Mouse (Mus musculus): Measurements from ENCODE around the gene Hoxb1. TPM values are rescaled to one million over a fixed set of nuclear protein-coding genes. Genes with fewer than 3 reads are reported as not detected.
A peak's percentile ranks its signal among the peaks of the same experiment; 100 is the strongest.

Gene Hoxb1
- polyA plus RNA-seq, 1 experiment from 2014 or later, result not detected

DNA sequence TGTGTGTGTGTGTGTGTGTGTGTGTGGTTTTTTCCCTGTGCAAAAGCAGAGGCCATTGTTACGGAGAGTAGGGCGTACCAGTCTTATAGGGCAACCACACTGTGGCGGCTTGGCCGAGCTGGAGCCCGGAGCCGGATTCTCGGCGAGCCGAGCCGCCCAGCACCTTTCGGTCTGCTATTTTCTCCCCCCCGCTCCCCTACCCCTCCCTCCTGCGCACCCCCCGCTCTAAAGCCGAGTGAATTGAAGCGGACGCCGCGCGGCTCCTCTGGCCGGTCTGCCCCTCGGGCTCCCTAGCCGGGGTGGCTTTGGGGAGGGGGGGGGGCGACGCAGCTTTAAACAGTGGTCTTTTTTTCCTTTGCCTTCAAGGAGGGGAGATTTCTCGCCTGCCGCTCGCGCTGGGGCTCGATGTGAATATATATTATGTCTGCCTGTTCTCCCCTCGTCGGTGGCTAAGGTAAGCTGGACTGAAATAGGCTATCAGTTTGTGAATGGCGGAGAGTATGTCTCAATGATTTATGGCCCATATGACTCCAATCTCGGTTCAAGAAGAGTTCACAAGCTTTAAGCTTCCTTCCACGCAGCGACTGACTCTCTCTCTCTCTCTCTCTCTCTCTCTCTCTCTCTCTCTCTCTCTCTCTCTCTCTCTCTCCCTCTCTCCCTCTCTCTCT lies 24.7 kb upstream of the Hoxb1 start:
- peak; percentile 61 for ATAC-seq (ENCODE audit: low read depth)
- Histone ChIP-seq H3K4me1 (replicated peaks; ENCODE audit: control insufficient read depth, insufficient read depth, low read length) (peaks cover 26% of the 10 kb centered on the region), H3K36me3 (ENCODE audit: control insufficient read depth, insufficient read depth, low read length) (peaks cover 2% of the 10 kb centered on the region; the same call in 1 of the 2 replicates), H3K27me3 (ENCODE audit: control insufficient read depth, insufficient read depth, low read depth, low read length) (peaks cover 46% of the 10 kb centered on the region), H3K9me3 (ENCODE audit: control insufficient read depth, low read length) (no peaks in the 10 kb centered on the region), H3K27ac (ENCODE audit: low read length) (peak overlapping the region; percentile 93), H3K4me2 (ENCODE audit: low read depth, low read length) (peak overlapping the region; percentile 65), H3K9ac (ENCODE audit: low read length) (peak overlapping the region; percentile 77), H3K4me3 (ENCODE audit: low read length) (peak overlapping the region; percentile 52)
- 1% methylated on average over 32 of the region's 36 CpGs for WGBS

DNA sequence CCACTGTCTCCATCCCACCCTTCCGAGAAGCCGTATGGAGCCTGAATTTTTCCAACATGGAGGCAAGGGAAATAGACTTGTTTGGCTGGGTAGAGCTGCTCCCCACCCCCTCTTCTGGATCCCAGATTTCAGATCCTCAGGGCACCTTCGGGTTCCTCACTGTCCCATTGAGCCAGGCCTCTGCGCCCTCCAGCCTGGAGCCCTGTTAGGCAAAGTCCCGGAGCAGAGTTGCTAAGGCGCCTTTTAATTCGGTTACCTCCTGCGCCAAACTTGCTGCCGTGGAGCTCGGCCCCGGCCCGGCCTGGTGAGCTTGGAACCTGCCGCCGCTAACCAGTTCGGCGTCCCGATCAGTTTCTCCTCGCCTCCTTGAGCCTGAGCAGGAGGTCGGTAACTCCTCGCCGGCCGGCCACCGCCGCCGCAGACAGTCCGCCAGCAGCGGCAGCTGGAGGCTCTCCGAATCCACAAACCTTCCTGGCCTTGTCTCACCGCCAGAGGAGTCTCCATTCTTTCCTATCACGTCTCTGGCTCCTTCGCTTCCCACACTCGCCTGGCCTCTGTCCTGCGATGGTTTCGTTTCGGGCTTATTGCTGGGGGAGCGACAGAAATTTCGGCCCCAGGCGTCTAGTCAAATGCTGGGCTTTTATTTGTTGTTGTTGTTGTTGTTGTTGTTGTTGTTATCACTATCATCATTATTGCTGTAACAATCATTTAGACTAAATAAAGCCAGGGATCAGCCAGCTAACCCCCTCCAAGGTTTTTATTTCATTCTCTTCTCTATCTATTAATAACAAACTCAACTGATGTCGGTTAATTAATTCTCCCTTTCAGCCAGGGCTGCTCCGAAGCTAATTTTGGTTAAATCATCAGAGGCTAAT lies 23.6 kb upstream of the Hoxb1 start:
- peaks cover 40% of the 10 kb centered on the region for H3K27me3 ChIP-seq (ENCODE audit: control insufficient read depth, insufficient read depth, low read depth, low read length)
- H3K9me3 ChIP-seq (ENCODE audit: control insufficient read depth, low read length), result no peaks in the 10 kb centered on the region
- H3K4me3 ChIP-seq (ENCODE audit: low read length), result peak overlapping the region; percentile 52
- 2% methylated on average over 40 of the region's 40 CpGs for WGBS
- H3K4me1 ChIP-seq (replicated peaks; ENCODE audit: control insufficient read depth, insufficient read depth, low read length), result peaks cover 22% of the 10 kb centered on the region
- peaks cover 2% of the 10 kb centered on the region; the same call in 1 of the 2 replicates for H3K36me3 ChIP-seq (ENCODE audit: control insufficient read depth, insufficient read depth, low read length)
- H3K27ac ChIP-seq (ENCODE audit: low read length), result peak overlapping the region; percentile 93
- H3K4me2 ChIP-seq (ENCODE audit: low read depth, low read length), result peak overlapping the region; percentile 65
- H3K9ac ChIP-seq (ENCODE audit: low read length), result peak overlapping the region; percentile 60
- ATAC-seq (ENCODE audit: low read depth), result no peak

DNA sequence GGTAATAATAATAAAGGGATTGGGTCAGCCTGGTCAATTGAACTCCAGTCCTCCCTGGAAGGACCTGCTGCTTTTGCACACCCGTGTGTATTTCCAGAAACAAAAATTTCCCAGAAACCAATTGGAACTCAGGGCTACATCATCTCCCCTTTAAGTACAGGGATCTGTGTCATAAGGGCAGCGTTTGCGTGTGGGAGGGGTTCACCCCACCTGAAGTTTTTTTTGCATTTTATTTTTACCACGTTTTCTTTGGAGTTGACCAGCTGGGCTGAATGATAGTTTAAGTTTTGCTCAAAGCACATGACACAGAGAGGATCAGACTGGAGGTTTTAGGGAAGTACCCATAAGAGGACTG lies 23.0 kb upstream of the Hoxb1 start:
- Histone ChIP-seq H3K4me1 (replicated peaks; ENCODE audit: control insufficient read depth, insufficient read depth, low read length) (peaks cover 22% of the 10 kb centered on the region), H3K36me3 (ENCODE audit: control insufficient read depth, insufficient read depth, low read length) (peaks cover 2% of the 10 kb centered on the region; the same call in 1 of the 2 replicates), H3K4me3 (ENCODE audit: low read length) (peak overlapping the region; percentile 52), H3K27ac (ENCODE audit: low read length) (peak overlapping the region; percentile 93), H3K4me2 (ENCODE audit: low read depth, low read length) (peak overlapping the region; percentile 65), H3K9me3 (ENCODE audit: control insufficient read depth, low read length) (no peaks in the 10 kb centered on the region), H3K9ac (ENCODE audit: low read length) (peak overlapping the region; percentile 60), H3K27me3 (ENCODE audit: control insufficient read depth, insufficient read depth, low read depth, low read length) (peaks cover 37% of the 10 kb centered on the region)
- 12% methylated on average over 4 of the region's 4 CpGs for WGBS
- no peak for ATAC-seq (ENCODE audit: low read depth)

DNA sequence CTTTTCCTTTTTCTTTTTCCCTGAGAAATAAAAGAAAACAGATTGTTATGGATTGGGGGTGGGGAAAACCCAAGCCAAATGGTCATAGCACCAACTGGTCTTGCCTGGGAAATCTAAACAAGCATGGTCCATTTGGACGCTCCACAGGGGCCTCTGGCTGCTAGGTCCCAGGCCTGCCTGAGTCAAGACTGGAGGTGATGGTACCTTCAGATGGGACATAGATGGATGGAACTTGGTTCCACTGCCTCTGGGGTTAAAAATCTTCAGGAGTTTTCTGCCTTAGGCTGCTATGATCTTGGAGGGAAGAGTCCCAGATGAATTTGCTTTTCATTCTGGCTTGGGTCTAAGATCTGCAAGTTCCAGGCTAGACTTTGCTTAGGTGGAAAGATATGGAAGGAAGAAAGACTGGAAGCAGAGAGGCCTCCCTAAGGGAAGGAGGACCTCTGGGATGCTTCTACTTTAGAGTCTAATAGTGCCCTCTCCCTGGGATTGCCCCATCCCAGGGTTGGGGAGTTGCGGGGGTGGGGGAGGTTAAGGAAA lies 22.3 kb upstream of the Hoxb1 start:
- no peaks in the 10 kb centered on the region for H3K9me3 ChIP-seq (ENCODE audit: control insufficient read depth, low read length)
- peak overlapping the region; percentile 46 for H3K4me3 ChIP-seq (ENCODE audit: low read length)
- peak overlapping the region; percentile 60 for H3K9ac ChIP-seq (ENCODE audit: low read length)
- WGBS, result 33% methylated on average over 2 of the region's 2 CpGs
- peak overlapping the region; percentile 65 for H3K4me2 ChIP-seq (ENCODE audit: low read depth, low read length)
- peaks cover 2% of the 10 kb centered on the region; the same call in 1 of the 2 replicates for H3K36me3 ChIP-seq (ENCODE audit: control insufficient read depth, insufficient read depth, low read length)
- peaks cover 33% of the 10 kb centered on the region for H3K27me3 ChIP-seq (ENCODE audit: control insufficient read depth, insufficient read depth, low read depth, low read length)
- peak overlapping the region; percentile 93 for H3K27ac ChIP-seq (ENCODE audit: low read length)
- no peak for ATAC-seq (ENCODE audit: low read depth)
- H3K4me1 ChIP-seq (replicated peaks; ENCODE audit: control insufficient read depth, insufficient read depth, low read length), result peaks cover 18% of the 10 kb centered on the region

DNA sequence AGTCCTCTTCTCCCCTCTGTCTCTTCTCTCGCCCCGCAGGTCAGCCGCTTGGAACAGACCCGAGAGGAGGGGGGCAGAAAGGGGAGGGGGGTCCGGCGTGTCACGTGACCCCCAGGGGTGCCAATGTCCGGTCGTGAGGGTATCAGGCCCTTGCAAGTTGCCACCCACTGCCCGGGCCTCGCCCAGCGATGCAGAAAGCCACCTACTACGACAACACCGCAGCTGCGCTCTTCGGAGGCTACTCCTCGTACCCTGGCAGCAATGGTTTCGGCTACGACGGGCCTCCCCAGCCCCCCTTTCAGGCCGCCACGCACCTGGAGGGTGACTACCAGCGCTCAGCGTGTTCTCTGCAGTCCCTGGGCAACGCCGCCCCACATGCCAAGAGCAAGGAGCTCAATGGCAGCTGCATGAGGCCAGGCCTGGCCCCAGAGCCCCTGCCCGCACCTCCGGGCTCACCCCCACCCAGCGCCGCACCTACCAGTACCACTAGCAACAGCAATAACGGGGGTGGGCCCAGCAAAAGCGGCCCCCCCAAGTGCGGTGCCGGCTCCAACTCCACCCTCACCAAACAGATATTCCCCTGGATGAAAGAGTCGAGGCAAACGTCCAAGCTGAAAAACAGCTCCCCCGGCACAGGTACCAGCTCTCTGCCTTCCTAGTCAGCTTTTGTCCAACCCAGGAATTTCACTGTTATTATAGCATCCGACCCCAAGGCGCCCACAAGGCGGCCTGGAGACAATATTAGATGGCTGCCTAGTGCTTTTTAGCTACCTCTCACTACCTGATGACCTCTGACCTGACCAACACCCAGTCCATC lies 21.3 kb upstream of the Hoxb1 start:
- Histone ChIP-seq H3K27me3 (ENCODE audit: control insufficient read depth, insufficient read depth, low read depth, low read length) (peaks cover 26% of the 10 kb centered on the region), H3K9ac (ENCODE audit: low read length) (peak overlapping the region; percentile 60), H3K36me3 (ENCODE audit: control insufficient read depth, insufficient read depth, low read length) (peaks cover 2% of the 10 kb centered on the region; the same call in 1 of the 2 replicates), H3K4me3 (ENCODE audit: low read length) (peak overlapping the region; percentile 46), H3K4me1 (replicated peaks; ENCODE audit: control insufficient read depth, insufficient read depth, low read length) (peaks cover 12% of the 10 kb centered on the region), H3K4me2 (ENCODE audit: low read depth, low read length) (peak overlapping the region; percentile 65), H3K9me3 (ENCODE audit: control insufficient read depth, low read length) (no peaks in the 10 kb centered on the region), H3K27ac (ENCODE audit: low read length) (peak overlapping the region; percentile 93)
- ATAC-seq (ENCODE audit: low read depth), result no peak
- WGBS, result 14% methylated on average over 40 of the region's 40 CpGs

DNA sequence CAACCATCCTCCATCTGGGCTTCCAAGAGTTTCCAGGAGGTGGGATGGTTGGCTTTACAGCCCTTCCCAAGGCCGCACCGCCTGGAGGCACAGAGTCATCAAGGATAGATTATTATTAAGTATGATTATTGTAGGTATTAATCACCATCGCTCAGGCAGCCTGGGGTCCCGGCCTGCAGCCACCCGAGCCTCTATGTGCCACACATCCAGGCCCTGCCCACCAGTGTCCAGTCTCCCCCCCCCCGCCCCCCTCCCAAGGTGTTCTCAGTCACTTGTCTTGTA lies 20.7 kb upstream of the Hoxb1 start:
- peaks cover 26% of the 10 kb centered on the region for H3K27me3 ChIP-seq (ENCODE audit: control insufficient read depth, insufficient read depth, low read depth, low read length)
- H3K27ac ChIP-seq (ENCODE audit: low read length), result peak overlapping the region; percentile 93
- ATAC-seq (ENCODE audit: low read depth), result no peak
- H3K4me2 ChIP-seq (ENCODE audit: low read depth, low read length), result peak overlapping the region; percentile 65
- peak overlapping the region; percentile 46 for H3K4me3 ChIP-seq (ENCODE audit: low read length)
- H3K36me3 ChIP-seq (ENCODE audit: control insufficient read depth, insufficient read depth, low read length), result peaks cover 2% of the 10 kb centered on the region; the same call in 1 of the 2 replicates
- no peaks in the 10 kb centered on the region for H3K9me3 ChIP-seq (ENCODE audit: control insufficient read depth, low read length)
- WGBS, result 12% methylated on average over 6 of the region's 6 CpGs
- peaks cover 16% of the 10 kb centered on the region for H3K4me1 ChIP-seq (replicated peaks; ENCODE audit: control insufficient read depth, insufficient read depth, low read length)
- H3K9ac ChIP-seq (ENCODE audit: low read length), result peak overlapping the region; percentile 60

DNA sequence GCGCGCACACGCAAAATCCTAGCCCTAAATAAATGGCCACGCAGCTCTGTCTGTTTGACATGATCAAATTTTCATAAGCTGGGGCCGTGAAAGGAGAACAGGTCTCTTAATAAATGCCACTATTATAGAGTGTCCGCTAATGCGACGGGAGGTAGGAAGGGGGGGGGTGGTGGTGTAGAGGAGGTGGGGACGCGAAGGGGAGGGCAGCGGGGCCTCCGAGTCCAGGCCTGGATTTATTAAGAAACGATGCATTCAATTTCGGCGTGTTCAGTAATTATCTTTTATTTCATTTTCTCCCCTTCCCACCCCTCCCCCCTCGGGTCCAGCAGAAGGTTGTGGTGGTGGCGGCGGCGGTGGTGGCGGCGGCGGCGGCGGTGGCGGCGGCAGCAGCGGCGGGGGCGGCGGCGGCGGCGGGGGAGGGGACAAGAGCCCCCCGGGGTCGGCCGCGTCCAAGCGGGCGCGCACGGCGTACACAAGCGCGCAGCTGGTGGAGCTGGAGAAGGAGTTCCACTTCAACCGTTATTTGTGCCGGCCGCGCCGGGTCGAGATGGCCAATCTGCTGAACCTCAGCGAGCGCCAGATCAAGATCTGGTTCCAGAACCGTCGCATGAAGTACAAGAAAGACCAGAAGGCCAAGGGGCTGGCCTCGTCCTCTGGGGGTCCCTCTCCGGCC lies 20.2 kb upstream of the Hoxb1 start:
- no peak for ATAC-seq (ENCODE audit: low read depth)

DNA sequence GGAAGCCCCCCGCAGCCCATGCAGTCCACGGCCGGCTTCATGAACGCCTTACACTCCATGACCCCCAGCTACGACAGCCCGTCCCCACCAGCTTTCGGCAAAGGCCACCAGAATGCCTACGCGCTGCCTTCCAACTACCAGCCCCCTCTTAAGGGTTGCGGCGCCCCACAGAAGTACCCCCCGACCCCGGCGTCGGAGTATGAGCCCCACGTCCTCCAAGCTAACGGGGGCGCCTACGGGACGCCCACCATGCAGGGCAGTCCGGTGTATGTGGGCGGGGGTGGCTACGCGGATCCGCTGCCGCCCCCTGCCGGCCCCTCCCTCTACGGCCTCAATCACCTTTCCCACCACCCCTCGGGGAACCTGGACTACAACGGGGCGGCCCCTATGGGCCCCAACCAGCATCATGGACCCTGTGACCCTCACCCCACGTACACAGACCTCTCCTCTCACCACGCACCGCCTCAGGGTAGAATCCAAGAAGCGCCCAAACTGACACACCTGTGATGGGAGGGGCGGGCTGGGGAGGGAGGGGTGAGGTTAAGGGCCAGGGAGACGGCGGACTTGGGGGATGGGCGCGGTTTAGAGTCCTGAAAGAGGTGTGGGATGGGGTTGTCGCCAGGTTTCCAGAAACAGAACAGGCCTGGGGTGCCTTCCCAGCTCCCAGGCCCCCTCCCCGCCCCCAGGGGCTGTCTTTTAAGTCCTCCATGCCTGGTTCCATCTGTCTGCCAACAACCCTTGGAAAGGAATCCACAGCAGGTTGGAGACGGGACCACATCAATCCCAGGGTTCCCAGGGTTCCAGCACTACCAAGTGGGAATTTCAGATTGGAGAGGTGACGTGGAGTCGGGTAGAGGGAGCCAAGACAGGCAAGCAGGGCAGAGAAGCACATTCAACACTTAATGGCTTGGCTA lies 19.4 kb upstream of the Hoxb1 start:
- ATAC-seq (ENCODE audit: low read depth), result no peak
- Histone ChIP-seq H3K27me3 (ENCODE audit: control insufficient read depth, insufficient read depth, low read depth, low read length) (peaks cover 26% of the 10 kb centered on the region), H3K4me3 (ENCODE audit: low read length) (peak overlapping the region; percentile 46)

More for the DNA sequence above, 20.2 kb upstream of the Hoxb1 start:
- H3K27ac ChIP-seq (ENCODE audit: low read length), result peak overlapping the region; percentile 93
- peaks cover 2% of the 10 kb centered on the region; the same call in 1 of the 2 replicates for H3K36me3 ChIP-seq (ENCODE audit: control insufficient read depth, insufficient read depth, low read length)
- H3K9ac ChIP-seq (ENCODE audit: low read length), result peak overlapping the region; percentile 66
- peaks cover 20% of the 10 kb centered on the region for H3K4me1 ChIP-seq (replicated peaks; ENCODE audit: control insufficient read depth, insufficient read depth, low read length)
- no peaks in the 10 kb centered on the region for H3K9me3 ChIP-seq (ENCODE audit: control insufficient read depth, low read length)
- H3K4me2 ChIP-seq (ENCODE audit: low read depth, low read length), result peak overlapping the region; percentile 65
- peaks cover 25% of the 10 kb centered on the region for H3K27me3 ChIP-seq (ENCODE audit: control insufficient read depth, insufficient read depth, low read depth, low read length)
- H3K4me3 ChIP-seq (ENCODE audit: low read length), result peak overlapping the region; percentile 46
- 2% methylated on average over 43 of the region's 56 CpGs for WGBS

More for the DNA sequence above, 19.4 kb upstream of the Hoxb1 start:
- Histone ChIP-seq H3K36me3 (ENCODE audit: control insufficient read depth, insufficient read depth, low read length) (peaks cover 2% of the 10 kb centered on the region; the same call in 1 of the 2 replicates), H3K27ac (ENCODE audit: low read length) (peak overlapping the region; percentile 93), H3K4me1 (replicated peaks; ENCODE audit: control insufficient read depth, insufficient read depth, low read length) (peaks cover 25% of the 10 kb centered on the region), H3K9me3 (ENCODE audit: control insufficient read depth, low read length) (no peaks in the 10 kb centered on the region), H3K4me2 (ENCODE audit: low read depth, low read length) (peak overlapping the region; percentile 65), H3K9ac (ENCODE audit: low read length) (peak overlapping the region; percentile 66)
- WGBS, result 4% methylated on average over 45 of the region's 45 CpGs

All from lung, embryonic 16.5 days (tissue).